Mouse (Mus musculus): ENCODE results near the gene Ly6g5b. TPM values are rescaled to one million over a fixed set of nuclear protein-coding genes. Genes with fewer than 3 reads are reported as not detected.

Gene Ly6g5b
- 0.24 and 0.66 TPM in 2 replicates for polyA plus RNA-seq (2012; ENCODE audit: low replicate concordance)

DNA sequence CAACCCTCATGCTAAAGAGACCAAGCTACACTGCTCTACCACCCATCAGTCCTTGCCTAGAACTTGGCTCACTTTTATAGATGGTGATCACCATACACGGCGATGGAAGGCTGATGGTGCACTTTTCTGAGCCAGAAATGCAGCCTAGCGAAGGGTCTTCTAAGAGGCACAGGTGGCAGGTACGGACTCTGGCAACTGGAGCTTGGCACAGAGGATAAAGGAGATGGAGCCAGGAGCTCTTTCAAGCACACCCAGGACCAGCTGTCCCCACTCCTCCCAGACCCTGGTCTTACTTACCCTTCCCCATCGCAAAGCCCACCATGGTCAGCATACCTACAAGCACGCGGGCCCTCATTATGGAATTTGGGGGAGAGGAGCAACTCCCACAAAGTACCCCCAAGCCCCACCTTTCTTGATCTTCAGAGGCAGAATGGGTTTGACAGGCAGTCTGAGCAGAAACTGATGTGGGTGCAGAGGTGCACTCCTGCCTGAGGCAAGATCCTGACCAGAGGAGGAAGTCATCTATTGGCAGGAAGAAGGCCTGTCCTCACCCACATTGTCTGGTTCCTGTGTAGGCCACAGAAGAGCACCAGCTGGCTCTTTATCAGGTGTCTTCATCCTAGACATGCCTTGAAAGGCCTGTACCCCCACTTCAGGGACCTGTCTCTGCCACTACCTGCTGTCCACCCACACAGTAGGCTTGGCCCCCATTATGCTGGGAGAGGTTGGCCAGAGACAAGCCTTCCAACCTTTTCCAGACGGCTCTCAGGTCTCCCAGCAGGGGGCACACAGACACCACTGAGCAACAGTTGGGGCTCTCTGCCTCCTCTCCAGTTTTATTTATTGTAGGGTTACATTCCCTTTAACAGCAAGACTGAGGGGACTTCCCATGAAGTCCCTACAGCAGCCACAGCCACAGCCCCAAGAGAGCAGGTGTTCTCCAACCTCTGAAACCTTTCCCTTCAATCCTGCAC, at the start of gene Ly6g5b:
Ly6g5b (minus strand) TSS at position 383 of the 974 bp plus-strand sequence.

DNA sequence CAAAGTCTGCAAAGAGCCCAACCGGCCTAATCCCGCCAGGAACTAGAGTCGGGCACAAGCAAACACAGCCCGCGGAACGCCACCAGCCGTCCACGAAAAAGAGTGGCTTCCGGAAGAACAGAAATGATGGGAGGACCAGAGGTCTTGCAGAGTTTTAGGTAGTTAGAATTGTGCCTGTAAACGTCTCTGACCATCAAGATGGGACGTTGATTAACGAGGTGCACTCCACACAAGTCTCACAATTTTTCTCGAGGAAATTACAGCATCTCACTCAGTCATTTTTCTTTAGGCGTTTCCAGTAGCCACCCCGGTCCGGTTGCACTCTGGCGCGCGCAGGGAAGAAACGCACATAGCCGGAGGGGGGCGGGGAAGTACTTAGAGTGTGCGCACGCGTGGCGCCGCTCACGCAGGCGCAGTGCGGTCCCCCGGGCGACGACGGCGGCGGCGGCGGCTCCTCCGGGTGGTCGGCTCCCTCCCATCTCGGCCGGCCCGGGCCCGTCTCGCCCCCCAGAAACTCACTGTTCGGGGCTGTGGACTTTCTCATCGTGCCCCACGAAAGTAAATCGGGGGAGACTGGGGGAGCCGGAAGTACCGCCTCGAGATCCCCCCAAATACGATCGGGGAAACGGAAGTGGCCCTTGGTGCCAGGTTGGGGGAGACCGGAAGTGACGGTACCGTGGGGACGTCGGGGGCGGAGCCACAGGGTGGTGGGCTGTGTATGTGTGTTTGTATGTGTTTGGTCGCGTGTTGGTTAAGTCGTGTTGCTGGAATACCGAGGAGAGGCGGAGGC, 19.8 kb upstream of the Ly6g5b start, which contains the start of gene Bag6:
Bag6 (plus strand) TSS at position 378 of the 790 bp plus-strand sequence.

DNA sequence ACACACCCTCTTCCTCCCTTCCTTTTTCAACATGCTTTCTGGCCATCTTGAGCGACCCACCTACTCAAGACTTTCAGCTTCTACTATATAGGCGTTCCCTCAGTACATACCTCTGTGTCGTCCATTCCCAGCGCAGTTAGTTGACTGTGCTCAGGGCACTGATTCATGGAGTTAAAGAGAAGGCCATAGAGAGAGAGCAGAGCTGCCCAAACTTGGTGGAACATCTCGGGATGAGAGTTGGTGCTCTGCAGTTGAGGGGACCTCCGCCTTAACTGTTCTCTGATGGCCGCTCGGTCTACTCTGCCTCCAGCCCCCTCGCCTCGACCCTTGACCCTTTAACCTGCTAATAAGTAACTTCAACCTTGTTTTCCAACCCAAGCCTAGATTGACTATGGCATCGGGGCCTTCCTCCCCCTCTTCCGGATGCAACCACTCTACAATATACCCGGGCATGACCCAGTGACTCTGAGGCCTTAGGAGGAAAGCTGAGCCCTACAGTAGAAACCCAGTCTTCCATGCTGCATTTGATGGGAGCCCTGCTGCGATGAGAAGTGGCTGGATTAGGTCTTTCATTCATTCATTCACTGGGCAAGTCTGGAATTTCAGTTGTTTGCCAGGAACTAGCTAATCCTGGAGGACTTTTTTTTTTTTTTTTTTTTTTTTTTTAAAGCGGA, 16.4 kb upstream of the Ly6g5b start, which contains the start of gene Apom:
Apom (minus strand) TSS at position 551 of the 674 bp plus-strand sequence.

GRCm38 (mm10) chr17:35126206-35126611, 11.0 kb upstream of the Ly6g5b start, which contains the start of gene D17H6S53E:
D17H6S53E (plus strand) TSS chr17:35126373.

GRCm38 (mm10) chr17:35121871-35122303, 6.7 kb upstream of the Ly6g5b start, which contains the start of gene Csnk2b:
Csnk2b (minus strand) TSS chr17:35122053.

GRCm38 (mm10) chr17:35121143-35121799, 6.0 kb upstream of the Ly6g5b start, which contains the start of gene Gpank1:
Gpank1 (plus strand) TSS chr17:35121455.

GRCm38 (mm10) chr17:35108097-35108496, 7.1 kb downstream of the Ly6g5b start, which contains the start of gene Ly6g5c:
Ly6g5c (plus strand) TSS chr17:35108279.

GRCm38 (mm10) chr17:35088825-35089644, 26.2 kb downstream of the Ly6g5b start, which contains the start of gene Abhd16a:
Abhd16a (plus strand) TSS chr17:35089263.

DNA sequence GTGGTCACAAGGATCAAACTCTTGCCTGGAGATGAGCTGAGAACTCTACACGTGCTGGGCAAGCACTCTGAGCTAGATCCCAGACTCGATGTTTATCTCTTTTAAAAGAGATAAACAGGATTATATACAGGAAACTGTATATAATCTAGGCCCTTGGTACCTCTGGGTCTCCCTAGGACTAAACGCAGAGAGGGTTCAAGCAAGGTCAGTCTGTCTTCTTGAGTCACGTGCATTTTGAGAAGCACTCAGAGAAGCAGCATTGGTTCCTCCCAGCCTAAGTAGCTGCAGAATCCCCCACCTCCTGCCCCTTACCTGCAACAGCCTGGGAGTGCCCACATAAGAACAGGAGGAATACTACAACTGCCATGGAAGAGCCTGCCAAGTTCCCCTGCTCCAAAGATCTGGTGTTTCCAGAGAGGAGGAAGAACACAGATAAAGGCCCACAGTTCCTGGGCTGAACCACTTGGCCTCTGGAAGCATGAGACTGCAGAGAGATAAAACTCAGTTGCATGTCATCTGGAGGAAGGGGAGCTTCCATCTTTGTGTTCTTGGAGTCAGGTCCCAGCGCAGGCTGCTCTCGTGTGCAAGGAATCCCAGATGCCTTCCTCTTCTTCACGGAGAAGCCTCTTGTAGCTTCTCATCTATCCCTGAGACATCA, 29.9 kb downstream of the Ly6g5b start, which contains the start of gene Ly6g6f:
Ly6g6f (minus strand) TSS at position 403 of the 658 bp plus-strand sequence.

DNA sequence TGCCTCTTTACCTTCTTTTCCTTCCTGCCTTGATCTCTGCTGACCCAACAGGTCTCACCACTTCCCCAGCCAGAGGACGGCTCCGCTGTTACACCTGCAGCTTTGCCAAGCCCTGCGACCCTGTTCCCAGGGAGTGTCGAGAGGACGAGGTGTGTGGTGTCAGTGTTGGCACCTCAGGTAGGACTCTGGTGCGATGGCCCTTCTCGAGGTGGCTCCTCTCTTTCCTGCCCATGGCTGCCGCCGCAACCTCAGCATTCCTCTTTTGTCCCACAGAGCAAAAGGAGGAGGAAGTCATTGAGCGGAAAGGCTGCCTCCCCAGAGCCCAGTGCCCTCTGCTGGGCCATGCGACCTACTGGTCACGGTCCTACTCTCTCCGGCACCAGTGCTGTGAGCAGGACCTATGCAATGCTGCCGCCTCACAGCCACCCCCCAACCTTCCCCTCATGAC, 37.4 kb downstream of the Ly6g5b start, which contains the start of gene Ly6g6d:
Ly6g6d (minus strand) TSS at position 280 of the 448 bp plus-strand sequence.

GRCm38 (mm10) chr17:35076507-35077176, 38.6 kb downstream of the Ly6g5b start, which contains the start of gene Ly6g6e:
Ly6g6e (plus strand) TSS chr17:35076902.

GRCm38 (mm10) chr17:35066084-35066483, 49.1 kb downstream of the Ly6g5b start, which contains the start of gene Mpig6b:
Mpig6b (minus strand) TSS chr17:35066184.

DNA sequence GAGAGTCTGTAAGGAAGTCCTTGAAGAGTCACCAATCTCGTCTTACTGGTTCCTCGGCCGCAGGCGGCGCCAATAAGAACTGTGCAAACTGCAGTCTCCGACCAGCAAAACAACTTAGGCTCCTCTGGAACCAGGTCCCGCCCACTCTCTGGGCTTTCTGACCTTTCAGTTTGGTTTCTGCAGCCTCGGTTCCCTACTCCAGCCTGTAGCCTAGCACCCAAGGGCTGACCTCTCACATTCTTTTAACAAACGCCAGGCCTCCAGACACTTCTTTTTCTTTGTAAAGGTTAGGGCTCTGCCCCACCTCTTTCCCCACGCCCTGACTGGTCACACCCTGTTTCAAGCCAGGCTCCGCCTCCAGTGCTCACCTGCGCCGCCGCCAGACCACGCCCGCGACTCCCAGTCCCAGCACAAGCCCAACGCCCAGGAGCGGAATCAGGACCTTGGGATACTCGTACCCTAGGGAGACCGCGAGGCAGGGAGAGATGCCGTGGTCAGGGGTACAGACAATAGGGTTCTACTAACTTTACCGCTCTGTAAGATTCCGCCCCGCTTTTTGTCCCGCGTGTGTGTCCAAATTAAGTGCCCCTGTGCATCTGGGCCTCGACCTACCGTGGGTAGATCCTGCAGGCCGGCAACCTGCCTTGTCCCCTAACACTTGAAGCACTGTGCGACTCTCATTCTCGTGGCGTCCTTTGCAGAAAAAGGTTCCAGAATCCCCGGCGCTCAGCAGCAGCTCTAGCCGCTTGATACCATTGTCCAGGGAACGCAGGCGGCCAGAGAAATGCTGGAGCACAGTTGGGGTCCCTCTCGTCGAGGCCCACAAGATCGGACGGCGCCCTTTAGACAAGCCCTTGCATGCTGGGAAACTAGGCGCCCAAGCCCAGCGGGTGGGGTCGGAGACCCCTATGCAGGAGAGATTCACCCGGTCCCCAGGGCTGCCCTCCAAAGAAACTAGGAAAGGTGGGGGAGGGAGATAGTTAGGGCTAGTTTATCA, 50.0 kb downstream of the Ly6g5b start, which contains the start of gene Ly6g6c:
Ly6g6c (plus strand) TSS at position 438 of the 997 bp plus-strand sequence.

All from hematopoietic multipotent progenitor cell, adult 10-12 weeks (in vitro differentiated cells).